Mouse (Mus musculus): Measurements from ENCODE around the gene Bpifb6. TPM values are rescaled to one million over a fixed set of nuclear protein-coding genes. Genes with fewer than 3 reads are reported as not detected.
A peak's percentile ranks its signal among the peaks of the same experiment; 100 is the strongest.

The Bpifb6 gene
- polyA plus RNA-seq, 1 experiment from 2014 or later, result not detected

DNA sequence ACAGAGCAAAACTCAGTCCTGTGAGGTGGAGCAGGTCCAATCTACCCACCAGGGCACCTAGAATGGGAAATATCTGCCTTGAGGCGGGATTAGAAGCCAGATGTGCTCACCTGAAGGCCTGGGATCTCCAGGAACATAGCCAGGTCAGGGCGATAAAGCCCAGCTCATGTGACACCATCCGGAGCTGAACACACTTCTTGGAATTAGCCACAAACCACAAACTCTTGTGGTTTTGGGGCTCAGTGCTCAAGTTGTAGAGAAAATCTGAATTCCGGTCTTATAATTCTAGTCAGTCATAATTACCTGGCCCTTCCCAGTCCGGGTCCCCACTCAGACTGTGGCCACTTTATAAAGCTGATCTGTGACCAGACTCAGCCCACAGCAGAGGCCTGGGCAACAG, 37.7 kb downstream of the Bpifb6 start, which contains the start of gene Bpifb4:
TSS of gene Bpifb4 (plus strand) at position 370 of the 400 bp plus-strand sequence.
- Histone ChIP-seq H3K9ac (ENCODE audit: low read depth, low read length) (no peak within 1 kb of the TSS), H3K36me3 (ENCODE audit: control insufficient read depth, insufficient read depth) (no peaks in the 10 kb centered on the region), H3K4me2 (ENCODE audit: low read depth, low read length) (no peak within 1 kb of the TSS), H3K4me1 (ENCODE audit: control insufficient read depth, low read depth, low read length) (no peaks in the 10 kb centered on the region), H3K4me3 (ENCODE audit: low read depth, low read length) (no peak within 1 kb of the TSS), H3K27ac (ENCODE audit: low read length) (no peak within 1 kb of the TSS), H3K27me3 (ENCODE audit: control insufficient read depth, insufficient read depth, low read depth, low read length) (no peaks in the 10 kb centered on the region), H3K9me3 (replicated peaks; ENCODE audit: control insufficient read depth, low read length) (no peaks in the 10 kb centered on the region)
- 22% methylated on average over 5 of the region's 5 CpGs for WGBS (ENCODE audit: insufficient replicate concordance)
- ATAC-seq (ENCODE audit: low read depth), result no peak

DNA sequence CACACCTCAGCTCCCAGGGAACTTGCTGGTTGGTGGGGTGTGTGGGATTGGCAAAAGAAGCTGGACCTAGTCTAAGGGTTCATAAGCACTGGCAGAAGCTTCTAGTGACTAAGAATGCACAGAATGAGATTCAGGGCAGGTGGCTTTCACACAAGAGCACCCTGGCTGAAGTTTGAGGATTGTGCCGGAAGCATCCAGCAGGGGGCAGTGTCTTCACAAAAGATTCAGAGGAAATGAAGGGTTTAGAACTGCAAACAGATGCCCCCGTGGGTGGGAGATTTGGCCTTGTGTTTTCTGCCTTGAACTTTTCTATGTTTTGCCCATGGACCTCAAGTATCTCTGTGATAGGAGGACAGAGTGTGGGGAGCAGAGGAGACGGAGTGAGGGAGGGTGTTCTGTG, 43.3 kb downstream of the Bpifb6 start:
- H3K4me1 ChIP-seq (ENCODE audit: control insufficient read depth, low read depth, low read length), result no peaks in the 10 kb centered on the region
- 26% methylated on average over 3 of the region's 3 CpGs for WGBS (ENCODE audit: insufficient replicate concordance)

DNA sequence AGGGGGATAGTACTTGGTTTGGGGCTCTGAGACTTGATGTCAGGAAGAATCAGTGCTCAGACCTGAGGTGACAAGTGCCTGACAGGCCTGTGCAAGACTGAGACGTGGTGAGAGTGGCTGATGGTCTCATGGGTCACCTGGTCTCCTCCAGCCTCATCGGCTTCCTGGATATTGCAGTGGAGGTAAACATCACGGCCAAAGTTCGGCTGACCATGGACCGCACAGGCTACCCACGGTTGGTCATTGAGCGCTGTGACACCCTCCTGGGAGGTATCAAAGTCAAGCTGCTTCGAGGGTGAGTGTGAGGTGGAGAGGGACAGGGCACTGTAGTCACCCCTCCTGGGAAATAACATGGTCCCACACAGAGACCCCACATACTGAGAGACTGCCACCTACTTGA, 44.4 kb downstream of the Bpifb6 start:
- H3K27me3 ChIP-seq (ENCODE audit: control insufficient read depth, insufficient read depth, low read depth, low read length), result no peaks in the 10 kb centered on the region
- no peak overlapping the region for H3K4me2 ChIP-seq (ENCODE audit: low read depth, low read length)
- H3K36me3 ChIP-seq (ENCODE audit: control insufficient read depth, insufficient read depth), result no peaks in the 10 kb centered on the region
- H3K4me3 ChIP-seq (ENCODE audit: low read depth, low read length), result no peak overlapping the region
- H3K9ac ChIP-seq (ENCODE audit: low read depth, low read length), result no peak overlapping the region
- H3K4me1 ChIP-seq (ENCODE audit: control insufficient read depth, low read depth, low read length), result no peaks in the 10 kb centered on the region
- no peak overlapping the region for H3K27ac ChIP-seq (ENCODE audit: low read length)
- no peaks in the 10 kb centered on the region for H3K9me3 ChIP-seq (replicated peaks; ENCODE audit: control insufficient read depth, low read length)
- peak; percentile 64 for ATAC-seq (ENCODE audit: low read depth)
- 63% methylated on average over 8 of the region's 8 CpGs for WGBS (ENCODE audit: insufficient replicate concordance)

More for the DNA sequence above, 43.3 kb downstream of the Bpifb6 start:
- ATAC-seq (ENCODE audit: low read depth), result no peak
- no peaks in the 10 kb centered on the region for H3K36me3 ChIP-seq (ENCODE audit: control insufficient read depth, insufficient read depth)
- H3K4me3 ChIP-seq (ENCODE audit: low read depth, low read length), result no peak overlapping the region
- no peak overlapping the region for H3K27ac ChIP-seq (ENCODE audit: low read length)
- H3K4me2 ChIP-seq (ENCODE audit: low read depth, low read length), result no peak overlapping the region
- H3K9ac ChIP-seq (ENCODE audit: low read depth, low read length), result no peak overlapping the region
- H3K9me3 ChIP-seq (replicated peaks; ENCODE audit: control insufficient read depth, low read length), result no peaks in the 10 kb centered on the region
- H3K27me3 ChIP-seq (ENCODE audit: control insufficient read depth, insufficient read depth, low read depth, low read length), result no peaks in the 10 kb centered on the region

DNA sequence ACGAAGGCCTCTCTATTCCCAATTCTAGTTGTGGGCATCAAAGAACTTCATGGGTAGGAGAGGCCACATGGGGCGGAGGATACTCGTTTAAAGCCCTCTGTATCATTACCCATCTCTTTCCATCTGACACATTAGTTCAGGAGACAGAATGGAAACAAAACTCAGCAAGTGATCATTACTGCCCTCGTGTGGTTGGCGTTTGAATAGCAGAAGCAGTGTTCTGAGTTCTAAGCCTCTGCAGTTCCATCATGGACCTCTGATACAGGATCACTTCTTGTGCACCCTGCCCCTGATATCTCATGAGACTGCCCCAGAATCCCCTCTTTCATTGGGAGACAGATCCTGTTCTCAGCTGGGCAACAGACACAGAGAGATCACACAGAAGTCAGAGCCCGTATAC, 52.7 kb downstream of the Bpifb6 start:
- no peak overlapping the region for H3K9ac ChIP-seq (ENCODE audit: low read depth, low read length)
- WGBS (ENCODE audit: insufficient replicate concordance), result 19% methylated on average over 6 of the region's 6 CpGs
- no peaks in the 10 kb centered on the region for H3K36me3 ChIP-seq (ENCODE audit: control insufficient read depth, insufficient read depth)
- H3K4me3 ChIP-seq (ENCODE audit: low read depth, low read length), result no peak overlapping the region
- H3K4me2 ChIP-seq (ENCODE audit: low read depth, low read length), result no peak overlapping the region
- no peaks in the 10 kb centered on the region for H3K27me3 ChIP-seq (ENCODE audit: control insufficient read depth, insufficient read depth, low read depth, low read length)
- no peaks in the 10 kb centered on the region for H3K9me3 ChIP-seq (replicated peaks; ENCODE audit: control insufficient read depth, low read length)
- H3K27ac ChIP-seq (ENCODE audit: low read length), result no peak overlapping the region
- H3K4me1 ChIP-seq (ENCODE audit: control insufficient read depth, low read depth, low read length), result no peaks in the 10 kb centered on the region
- ATAC-seq (ENCODE audit: low read depth), result no peak

DNA sequence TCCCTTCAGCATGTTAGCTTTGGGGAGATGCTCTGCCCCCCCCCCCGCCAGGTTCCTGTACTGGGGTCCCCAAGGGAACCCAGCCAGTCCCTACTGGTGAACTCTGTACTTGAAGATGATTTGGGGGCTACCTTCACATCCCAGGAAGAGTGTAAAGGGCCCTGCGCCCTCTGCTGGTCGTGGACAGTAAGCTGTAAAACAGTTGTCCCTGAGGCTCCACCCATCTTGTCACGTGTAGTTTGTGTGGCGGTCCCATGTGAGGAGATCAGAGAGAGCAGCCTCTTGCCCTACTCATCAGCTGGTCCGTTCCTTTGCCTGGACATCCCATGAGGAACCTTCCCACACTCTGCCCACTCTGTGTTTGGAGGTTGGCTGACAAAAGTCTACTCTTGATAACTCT, 53.6 kb downstream of the Bpifb6 start:
- no peak overlapping the region for H3K4me3 ChIP-seq (ENCODE audit: low read depth, low read length)
- no peak overlapping the region for H3K27ac ChIP-seq (ENCODE audit: low read length)
- no peaks in the 10 kb centered on the region for H3K4me1 ChIP-seq (ENCODE audit: control insufficient read depth, low read depth, low read length)
- H3K36me3 ChIP-seq (ENCODE audit: control insufficient read depth, insufficient read depth), result no peaks in the 10 kb centered on the region
- no peak overlapping the region for H3K9ac ChIP-seq (ENCODE audit: low read depth, low read length)
- no peak overlapping the region for H3K4me2 ChIP-seq (ENCODE audit: low read depth, low read length)
- no peaks in the 10 kb centered on the region for H3K9me3 ChIP-seq (replicated peaks; ENCODE audit: control insufficient read depth, low read length)
- H3K27me3 ChIP-seq (ENCODE audit: control insufficient read depth, insufficient read depth, low read depth, low read length), result no peaks in the 10 kb centered on the region
- ATAC-seq (ENCODE audit: low read depth), result 0 out of 2 replicates have a peak, but pooled peaks have one; percentile 24
- WGBS (ENCODE audit: insufficient replicate concordance), result 3% methylated on average over 6 of the region's 6 CpGs

Other genes with a start within 250 kb of the Bpifb6 start
- 0.81 and 1.1 TPM in 2 replicates for gene Dnmt3c, start 203.7 kb upstream of the Bpifb6 start, polyA plus RNA-seq (2015; fragmentation: Nextera tagmentation; extraction: Ambion mirVana)
- 91.6 and 102 TPM in 2 replicates for gene Mapre1, start 159.1 kb upstream of the Bpifb6 start, polyA plus RNA-seq (2015; fragmentation: Nextera tagmentation; extraction: Ambion mirVana)
- gene Efcab8, start 120.5 kb upstream of the Bpifb6 start, polyA plus RNA-seq (2015; fragmentation: Nextera tagmentation; extraction: Ambion mirVana), result not detected in 2 replicates
- not detected in 2 replicates for gene Sun5, start 29.3 kb upstream of the Bpifb6 start, polyA plus RNA-seq (2015; fragmentation: Nextera tagmentation; extraction: Ambion mirVana)
- gene Bpifb2, start 25.3 kb upstream of the Bpifb6 start, polyA plus RNA-seq (2015; fragmentation: Nextera tagmentation; extraction: Ambion mirVana), result not detected in 2 replicates
- gene Bpifb3, start 17.8 kb downstream of the Bpifb6 start, polyA plus RNA-seq (2015; fragmentation: Nextera tagmentation; extraction: Ambion mirVana), result not detected in 2 replicates
- gene Bpifb4, start 37.8 kb downstream of the Bpifb6 start, polyA plus RNA-seq (2015; fragmentation: Nextera tagmentation; extraction: Ambion mirVana), result 0.09 TPM in 1 of 2 replicates, not detected in the other
- gene Bpifa6, start 74.6 kb downstream of the Bpifb6 start, polyA plus RNA-seq (2015; fragmentation: Nextera tagmentation; extraction: Ambion mirVana), result not detected in 2 replicates
- not detected in 2 replicates for gene Bpifa2, start 107.9 kb downstream of the Bpifb6 start, polyA plus RNA-seq (2015; fragmentation: Nextera tagmentation; extraction: Ambion mirVana)
- gene Bpifa3, start 229.9 kb downstream of the Bpifb6 start, polyA plus RNA-seq (2015; fragmentation: Nextera tagmentation; extraction: Ambion mirVana), result not detected in 2 replicates
- gene Bpifa1, start 242.5 kb downstream of the Bpifb6 start, polyA plus RNA-seq (2015; fragmentation: Nextera tagmentation; extraction: Ambion mirVana), result 0.13 TPM in 1 of 2 replicates, not detected in the other

Measured in liver, embryonic 16.5 days (tissue).